Mouse (Mus musculus): Measurements from ENCODE around the gene Rpl7a.

DNA sequence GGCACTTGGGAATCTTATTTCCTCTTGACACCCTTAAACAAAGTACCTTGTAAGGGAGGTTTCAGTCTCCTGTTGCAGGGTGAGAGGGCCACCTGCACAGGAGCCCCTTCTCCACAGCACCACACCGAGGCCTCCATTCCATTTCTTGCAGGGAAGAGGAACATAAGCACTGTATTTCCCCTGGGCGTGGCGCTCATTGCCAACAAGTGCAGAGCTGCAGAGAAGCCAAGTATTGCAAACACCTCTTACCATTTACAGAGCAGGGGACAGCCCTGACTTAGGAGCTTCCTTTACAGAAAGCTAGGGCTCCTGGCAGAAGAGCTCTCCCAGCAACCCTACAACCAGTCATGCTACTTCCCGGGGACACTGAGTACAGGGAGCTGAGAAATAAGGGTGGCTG is 41.6 kb downstream of the Rpl7a start:
- TF ChIP-seq CTCF (conservative IDR thresholded peaks at IDR 0.05 in 1 of 2, IDR thresholded peaks at IDR 0.05 in 1 of 2; ENCODE audit: low read depth in 2 of 2, low read length in 2 of 2) (no peak), KAT2A (IDR thresholded peaks at IDR 0.05; ENCODE audit: insufficient replicate concordance, low read length) (no peak), JUND (conservative IDR thresholded peaks at IDR 0.05; ENCODE audit: low read depth, low read length) (no peak), USF1 (IDR thresholded peaks at IDR 0.05; ENCODE audit: low read depth, low read length) (no peak), ZKSCAN1 (IDR thresholded peaks at IDR 0.05; ENCODE audit: borderline replicate concordance, low read depth, low read length) (no peak), MXI1 (IDR thresholded peaks at IDR 0.05; ENCODE audit: low read depth, low read length) (no peak), EP300 (IDR thresholded peaks at IDR 0.05; ENCODE audit: low read length) (no peak), ELF1 (IDR thresholded peaks at IDR 0.05; ENCODE audit: low read depth, low read length) (no peak), POLR2A (IDR thresholded peaks at IDR 0.05; ENCODE audit: low read depth, low read length) (no peak), MAX (IDR thresholded peaks at IDR 0.05; ENCODE audit: low read length) (no peak)
